Mouse (Mus musculus) G1E (cell line): ENCODE results near the gene Gprin3.

Experiments
- CTCF ChIP-seq: IDR thresholded peaks from 2 replicates; pipeline ENCODE4 v1.5.1; 2012; ENCODE audit warnings: low read depth, low read length, inconsistent platforms, mixed read lengths
- TAL1 ChIP-seq: conservative IDR thresholded peaks from 2 replicates; pipeline ENCODE4 v1.6.1; 2012; ENCODE audit warnings: low read depth, low read length, inconsistent platforms, mixed read lengths

DNA sequence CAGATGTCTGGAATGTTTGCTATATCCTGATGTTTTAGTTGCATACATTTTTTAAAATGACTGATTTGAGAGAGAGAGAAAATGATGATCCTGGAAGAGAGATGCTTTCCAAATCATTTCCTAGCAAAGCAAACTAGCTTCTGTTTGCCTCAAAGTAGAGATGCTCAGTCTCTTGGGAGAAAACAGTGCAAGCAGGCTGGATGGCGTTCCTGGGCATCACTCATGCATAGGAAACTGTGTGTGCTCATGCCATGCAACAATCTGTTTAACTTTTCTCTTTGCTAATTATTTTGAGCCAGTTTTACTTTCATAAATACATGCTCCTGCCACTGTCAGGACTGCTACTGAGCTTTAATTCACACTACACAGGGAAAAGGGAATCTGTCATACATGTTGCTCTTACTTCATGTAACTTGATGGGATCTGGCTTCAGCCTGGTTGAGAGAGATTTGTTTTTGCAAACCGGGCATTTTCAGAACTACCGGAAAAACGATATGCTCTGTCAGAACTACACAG is 18.6 kb downstream of the Gprin3 start:
- no peak for TF ChIP-seq CTCF
- no peak for TF ChIP-seq TAL1
